Mouse (Mus musculus) CH12.LX (cell line): Measurements from ENCODE around the gene Gm11037. TPM values are rescaled to one million over a fixed set of nuclear protein-coding genes. Genes with fewer than 3 reads are reported as not detected.

Experiments
- DNase-seq: peaks from one replicate; pipeline ENCODE4 v3.0.0-alpha.2; 2013; ENCODE audit errors: extremely low read depth
- H3K27ac ChIP-seq: 2 replicates; pipeline ENCODE4 v1.5.1; 2012; ENCODE audit warnings: low read depth, mild to moderate bottlenecking, control low read depth, moderate library complexity; ENCODE audit not compliant: insufficient read depth
- H3K27me3 ChIP-seq: replicated peaks from 2 replicates; pipeline ENCODE3; 2012; ENCODE audit warnings: inconsistent platforms
- H3K36me3 ChIP-seq, 2 experiments: replicated peaks in 1 of 2; 2 replicates each; pipeline versions ENCODE3 to v1.6.1; 2012; ENCODE audit warnings: inconsistent platforms in 1 of 2, low read length in 1 of 2, mild to moderate bottlenecking in 1 of 2, mixed read lengths in 1 of 2, moderate library complexity in 1 of 2; ENCODE audit not compliant: control insufficient read depth in 1 of 2, insufficient read depth in 1 of 2
- H3K4me1 ChIP-seq, 2 experiments: 2 replicates each; pipeline ENCODE4 v1.6.1; 2012; ENCODE audit warnings: inconsistent platforms in 1 of 2, moderate library complexity in 1 of 2; ENCODE audit not compliant: insufficient read depth in 2 of 2, control insufficient read depth in 1 of 2
- H3K4me2 ChIP-seq: 2 replicates; pipeline ENCODE4 v1.6.1; 2012; ENCODE audit warnings: low read depth, mild to moderate bottlenecking, control low read depth; ENCODE audit not compliant: poor library complexity, insufficient read depth, severe bottlenecking
- H3K4me3 ChIP-seq, 3 experiments: fragments of 150-350 bp in 1 of 3; sonication (generic) in 1 of 3; replicated peaks in 1 of 3; 2 replicates each; pipeline versions ENCODE3 to v1.5.1; 2011 to 2012; ENCODE audit warnings: low read depth in 2 of 3, low read length in 2 of 3, mild to moderate bottlenecking in 2 of 3, moderate library complexity in 2 of 3, control low read depth in 1 of 3, improper control_type of control experiment in 1 of 3, inconsistent platforms in 1 of 3, mixed read lengths in 1 of 3; ENCODE audit not compliant: poor library complexity in 1 of 3
- H3K79me2 ChIP-seq: replicated peaks from 2 replicates; pipeline ENCODE4 v1.6.1; 2012; ENCODE audit warnings: mild to moderate bottlenecking, moderate library complexity; ENCODE audit not compliant: control insufficient read depth, poor library complexity, insufficient read depth, severe bottlenecking; ENCODE audit errors: extremely low read depth
- H3K9ac ChIP-seq: 2 replicates; pipeline ENCODE4 v1.6.1; 2012; ENCODE audit warnings: low read depth, mild to moderate bottlenecking, control low read depth, moderate library complexity; ENCODE audit not compliant: insufficient read depth
- H3K9me3 ChIP-seq: replicated peaks from 2 replicates; pipeline ENCODE3; 2012; ENCODE audit warnings: low read length, inconsistent platforms, mixed read lengths
- CHD2 ChIP-seq: IDR thresholded peaks from 2 replicates; pipeline ENCODE4 v1.6.1; 2011; ENCODE audit warnings: low read length, improper control_type of control experiment
- CTCF ChIP-seq, 2 experiments: IDR thresholded peaks in 1 of 2; conservative IDR thresholded peaks in 1 of 2; 2 replicates each; pipeline ENCODE4 v1.5.1; 2011 to 2012; ENCODE audit warnings: low read depth in 2 of 2, low read length in 2 of 2, improper control_type of control experiment in 1 of 2, inconsistent platforms in 1 of 2, mild to moderate bottlenecking in 1 of 2, moderate library complexity in 1 of 2
- E2F4 ChIP-seq: IDR thresholded peaks from 2 replicates; pipeline ENCODE4 v1.6.1; 2011; ENCODE audit warnings: low read depth, low read length, improper control_type of control experiment; ENCODE audit not compliant: insufficient replicate concordance
- ELF1 ChIP-seq: IDR thresholded peaks from 2 replicates; pipeline ENCODE4 v1.6.1; 2014; ENCODE audit warnings: low read depth, mild to moderate bottlenecking, inconsistent platforms, low read length, improper control_type of control experiment
- IRF4 ChIP-seq: IDR thresholded peaks from 2 replicates; pipeline ENCODE4 v1.6.1; 2014; ENCODE audit warnings: low read depth, mild to moderate bottlenecking, inconsistent platforms, low read length, improper control_type of control experiment
- JUN ChIP-seq: IDR thresholded peaks from 2 replicates; pipeline ENCODE4 v1.6.1; 2011; ENCODE audit warnings: low read depth, mild to moderate bottlenecking, low read length, improper control_type of control experiment, moderate library complexity; ENCODE audit not compliant: insufficient read depth
- JUND ChIP-seq: conservative IDR thresholded peaks from 2 replicates; pipeline ENCODE4 v1.6.1; 2011; ENCODE audit warnings: low read depth, low read length, improper control_type of control experiment
- MAZ ChIP-seq: IDR thresholded peaks from 2 replicates; pipeline ENCODE4 v1.6.1; 2012; ENCODE audit warnings: low read depth, mild to moderate bottlenecking, inconsistent platforms, low read length, improper control_type of control experiment, moderate library complexity
- MEF2A ChIP-seq: IDR thresholded peaks from 2 replicates; pipeline ENCODE4 v1.6.1; 2014; ENCODE audit warnings: low read depth, mild to moderate bottlenecking, inconsistent platforms, low read length, improper control_type of control experiment, borderline replicate concordance
- MYC ChIP-seq: IDR thresholded peaks from 2 replicates; pipeline ENCODE4 v1.6.1; 2011; ENCODE audit warnings: low read depth, mild to moderate bottlenecking, improper control_type of control experiment, low read length
- PAX5 ChIP-seq: IDR thresholded peaks from 2 replicates; pipeline ENCODE4 v1.6.1; 2012; ENCODE audit warnings: low read length, inconsistent platforms, mixed read lengths
- POLR2A ChIP-seq: IDR thresholded peaks from 2 replicates; pipeline ENCODE4 v1.6.1; 2011; ENCODE audit warnings: low read depth, mild to moderate bottlenecking, improper control_type of control experiment, low read length
- POLR2AphosphoS2 ChIP-seq: IDR thresholded peaks from 2 replicates; pipeline ENCODE4 v1.6.1; 2011; ENCODE audit warnings: low read depth, low read length, improper control_type of control experiment
- RAD21 ChIP-seq: IDR thresholded peaks from 2 replicates; pipeline ENCODE4 v1.6.1; 2011; ENCODE audit warnings: low read depth, mild to moderate bottlenecking, low read length, improper control_type of control experiment, moderate library complexity
- TCF12 ChIP-seq: IDR thresholded peaks from 2 replicates; pipeline ENCODE4 v1.6.1; 2014; ENCODE audit warnings: low read depth, mild to moderate bottlenecking, inconsistent platforms, low read length, improper control_type of control experiment
- ZKSCAN1 ChIP-seq: IDR thresholded peaks from 2 replicates; pipeline ENCODE4 v1.6.1; 2012; ENCODE audit warnings: low read depth, inconsistent platforms, low read length, improper control_type of control experiment, borderline replicate concordance
- ZMIZ1 ChIP-seq: IDR thresholded peaks from 2 replicates; pipeline ENCODE4 v1.6.1; 2012; ENCODE audit warnings: low read depth, mild to moderate bottlenecking, inconsistent platforms, low read length, improper control_type of control experiment
- dilution Hi-C: fragments of 300-500 bp; cut with MboI; formaldehyde crosslinking; loops from 2 replicates; pipeline ENCODE4 v1.14.3; 2020; ENCODE audit warnings: low sequenced_read_pairs; ENCODE audit not compliant: extremely low pct_unique_long_range_greater_than_20kb, extremely low pct_ligation_motif_present
- in situ Hi-C: fragments of 300-500 bp; cut with MboI; formaldehyde crosslinking; loops from 3 replicates; pipeline ENCODE4 v1.14.3; 2019; ENCODE audit warnings: low sequenced_read_pairs, low pct_ligation_motif_present, low pct_unique_long_range_greater_than_20kb, mixed read lengths
- polyA plus RNA-seq: library from polyadenylated mRNA; unstranded; fragments of >175 nt; gene quantifications from 2 replicates; pipeline ENCODE4 v1.2.1, GENCODE M21; 2012; ENCODE audit warnings: low read depth; ENCODE audit not compliant: insufficient read length
- total RNA-seq, 2 experiments: library from RNA; depleted of rRNA; stranded (reverse); fragments of 300-350 nt in 1 of 2; fragments of >200 nt in 1 of 2; gene quantifications; 2 replicates each; pipeline ENCODE4 v1.2.3; 2012 to 2014

Gm11037 gene
- total and polyA plus RNA-seq, 3 experiments, result not detected

DNA sequence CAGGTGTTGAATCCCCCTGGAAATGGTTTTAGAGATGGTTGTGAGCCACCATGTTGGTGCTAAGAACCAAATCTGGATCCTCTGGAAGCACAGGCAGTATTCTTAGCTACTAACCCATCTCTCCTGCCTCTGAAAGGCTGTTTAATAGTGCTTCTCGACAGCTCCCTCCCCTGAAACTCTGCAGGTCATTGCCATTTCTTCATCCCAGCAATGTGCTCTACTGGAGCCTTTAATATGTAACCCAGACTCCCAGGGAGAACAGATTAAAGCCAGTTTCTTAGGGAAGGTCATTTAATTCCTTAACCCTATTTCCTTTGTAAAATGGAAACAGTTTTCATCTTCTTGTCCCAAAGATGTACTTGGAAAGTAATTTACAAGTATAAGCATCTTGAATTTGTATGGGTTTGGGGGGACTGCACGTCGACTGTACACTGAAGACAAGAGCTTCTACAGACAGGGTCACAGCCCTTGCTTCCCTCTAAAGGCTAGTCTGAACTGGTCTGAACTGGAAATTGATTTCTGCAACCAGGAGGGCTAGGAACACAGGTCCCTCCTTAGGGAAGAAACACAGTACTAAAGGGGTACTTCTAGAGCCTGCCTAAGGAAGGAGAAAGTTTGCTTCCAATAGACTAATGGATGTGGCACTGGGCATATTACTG is 42.1 kb downstream of the Gm11037 start:
- Histone ChIP-seq H3K4me2 (no peak overlapping the region), H3K36me3 (peaks cover 0 to 28% of the 10 kb centered on the region in 2 experiments), H3K9me3 (no peaks in the 10 kb centered on the region), H3K4me1 (peaks cover 16 to 30% of the 10 kb centered on the region in 2 experiments), H3K4me3 (no peak overlapping the region), H3K27me3 (no peaks in the 10 kb centered on the region), H3K9ac (no peak overlapping the region), H3K79me2 (no peaks in the 10 kb centered on the region), H3K27ac (no peak overlapping the region)
- in situ Hi-C loops (no loop called here), dilution Hi-C loops (no loop called here)
- no peak for TF ChIP-seq E2F4
- TF ChIP-seq POLR2AphosphoS2, result 0 out of 2 replicates have a peak, but pooled peaks have one; percentile 6
- no peak for DNase-seq

DNA sequence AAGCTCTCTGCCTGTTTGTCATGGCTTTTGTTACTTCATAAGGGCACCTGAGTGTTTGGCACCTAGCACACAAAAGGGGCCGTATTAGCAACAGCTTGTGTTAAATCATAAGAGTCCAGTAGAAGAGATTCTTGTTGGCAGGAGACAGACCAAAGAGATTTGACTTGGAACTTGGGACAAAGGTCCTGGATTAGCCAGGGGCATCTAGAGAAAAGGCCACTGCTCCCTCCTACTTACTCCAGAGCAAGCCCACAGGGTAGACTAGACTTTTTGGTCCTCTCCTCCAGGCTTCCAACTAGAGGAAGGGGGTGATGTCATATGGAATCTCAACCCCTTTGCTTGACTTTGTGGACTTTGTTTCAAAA is 42.6 kb downstream of the Gm11037 start:
- TF ChIP-seq ZKSCAN1 (no peak), MEF2A (no peak), MYC (no peak), MAZ (no peak), ELF1 (no peak), JUND (no peak), PAX5 (no peak), TCF12 (no peak), ZMIZ1 (no peak), CTCF (conservative IDR thresholded peaks at IDR 0.05 in 1 of 2, IDR thresholded peaks at IDR 0.05 in 1 of 2; ENCODE audit: low read depth in 2 of 2, low read length in 2 of 2) (no peak), POLR2AphosphoS2 (no peak), JUN (no peak), IRF4 (no peak), CHD2 (no peak), RAD21 (no peak), POLR2A (no peak)
- H3K27me3 ChIP-seq, result no peaks in the 10 kb centered on the region
- DNase-seq, result no peak
- H3K36me3 ChIP-seq, result peaks cover 0 to 27% of the 10 kb centered on the region in 2 experiments
- no peaks in the 10 kb centered on the region for H3K9me3 ChIP-seq
- H3K79me2 ChIP-seq, result no peaks in the 10 kb centered on the region
- H3K9ac ChIP-seq, result no peak overlapping the region
- dilution Hi-C loops (no loop called here), in situ Hi-C loops (no loop called here)
- H3K4me1 ChIP-seq, result peaks cover 16 to 31% of the 10 kb centered on the region in 2 experiments
- no peak overlapping the region for H3K4me3 ChIP-seq
- no peak overlapping the region for H3K27ac ChIP-seq
- no peak overlapping the region for H3K4me2 ChIP-seq
